ENCODE assay signal across 20 mouse cellular contexts in the genomic region with DNA sequence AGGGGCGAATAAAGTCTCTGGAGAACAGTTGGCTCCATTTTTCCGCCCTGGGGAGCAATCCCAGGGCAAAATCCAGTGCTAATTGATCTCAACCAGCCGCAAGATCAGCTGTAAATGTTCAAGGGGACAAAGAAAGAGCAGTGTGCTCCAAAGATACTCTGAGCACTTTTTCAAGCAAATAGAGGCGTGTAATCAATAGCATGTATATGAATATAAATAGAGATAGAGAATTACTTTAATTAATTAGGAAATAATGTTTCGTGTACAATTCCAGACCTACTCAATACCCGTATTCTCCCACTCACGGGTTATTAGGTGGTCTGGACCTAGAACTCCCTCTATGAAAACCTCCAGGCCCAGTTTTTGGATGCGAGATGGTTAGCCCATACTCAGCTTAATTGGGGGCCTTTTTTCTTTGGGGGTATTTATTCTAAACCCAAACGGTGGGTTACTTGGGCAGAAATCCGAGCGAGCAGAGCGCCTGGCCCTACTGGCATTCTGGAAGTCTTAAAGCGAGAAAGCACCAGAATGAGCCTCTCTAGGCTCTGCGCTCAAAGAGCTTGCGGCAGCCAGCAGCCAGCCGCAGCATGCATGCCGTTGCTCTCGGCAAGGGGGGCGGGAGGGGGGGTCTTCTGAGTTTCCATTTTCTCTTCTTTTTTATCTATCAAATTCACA. TPM values are rescaled to one million over a fixed set of nuclear protein-coding genes. Genes with fewer than 3 reads are reported as not detected.
DNase-seq lines count a peak whose midpoint lies in the region; ATAC-seq and TF ChIP-seq lines count a peak whose summit lies in the region.
"Had no signal": no experiment of that assay in that cellular context is flagged by ENCODE, and none has a peak within 500 bp of the region (broad histone marks: within the 10 kb centered on the region; RNA-seq: fewer than 3 reads in every experiment).

No protein-coding gene starts in this region.

- H3K36me3 ChIP-seq in midbrain, embryonic 10.5 days = no peaks in the 10 kb centered on the region
- H3K36me3 ChIP-seq in midbrain, postnatal 0 days (ENCODE audit: insufficient read depth, low read length) = no peaks in the 10 kb centered on the region
- H3K36me3 ChIP-seq in embryonic facial prominence, embryonic 11.5 days (replicated peaks; ENCODE audit: control insufficient read depth, insufficient read depth, low read depth, low read length) = no peaks in the 10 kb centered on the region
- no peaks in the 10 kb centered on the region for H3K36me3 ChIP-seq in midbrain, embryonic 16.5 days (ENCODE audit: control insufficient read depth, insufficient read depth, low read length)
- H3K36me3 ChIP-seq: heart, embryonic 12.5 days; hindbrain, embryonic 12.5 days; limb, embryonic 15.5 days; neural tube, embryonic 13.5 days had no signal

- no peak overlapping the region for H3K4me3 ChIP-seq in midbrain, embryonic 10.5 days
- H3K4me3 ChIP-seq in midbrain, postnatal 0 days (ENCODE audit: low read depth, low read length) = no peak overlapping the region
- no peak overlapping the region for H3K4me3 ChIP-seq in embryonic facial prominence, embryonic 11.5 days (ENCODE audit: low read depth, low read length)
- H3K4me3 ChIP-seq in midbrain, embryonic 16.5 days (ENCODE audit: low read depth, low read length) = no peak overlapping the region
- H3K4me3 ChIP-seq: heart, embryonic 12.5 days; hindbrain, embryonic 12.5 days; limb, embryonic 15.5 days; neural tube, embryonic 13.5 days had no signal

- no peak for TF ChIP-seq CTCF in midbrain, postnatal 0 days (IDR thresholded peaks at IDR 0.05)

- no peak overlapping the region for H3K4me2 ChIP-seq in midbrain, postnatal 0 days (ENCODE audit: low read depth, low read length, poor library complexity, severe bottlenecking)
- no peak overlapping the region for H3K4me2 ChIP-seq in embryonic facial prominence, embryonic 11.5 days (ENCODE audit: low read depth, low read length)
- H3K4me2 ChIP-seq in midbrain, embryonic 16.5 days (ENCODE audit: low read length) = peak overlapping the region; percentile 14; the same call in 1 of the 2 replicates
- H3K4me2 ChIP-seq: heart, embryonic 12.5 days; hindbrain, embryonic 12.5 days; limb, embryonic 15.5 days; neural tube, embryonic 13.5 days had no signal

- no peaks in the 10 kb centered on the region for H3K9me3 ChIP-seq in midbrain, embryonic 10.5 days (replicated peaks)
- no peaks in the 10 kb centered on the region for H3K9me3 ChIP-seq in midbrain, postnatal 0 days (ENCODE audit: low read length)
- H3K9me3 ChIP-seq in embryonic facial prominence, embryonic 11.5 days (replicated peaks; ENCODE audit: control insufficient read depth, low read length) = no peaks in the 10 kb centered on the region
- no peaks in the 10 kb centered on the region for H3K9me3 ChIP-seq in midbrain, embryonic 16.5 days (replicated peaks; ENCODE audit: control insufficient read depth, low read length, poor library complexity, severe bottlenecking)
- H3K9me3 ChIP-seq: heart, embryonic 12.5 days; hindbrain, embryonic 12.5 days; limb, embryonic 15.5 days; neural tube, embryonic 13.5 days had no signal

- H3K9ac ChIP-seq in midbrain, postnatal 0 days (replicated peaks; ENCODE audit: low read length, poor library complexity, severe bottlenecking) = no peak overlapping the region
- H3K9ac ChIP-seq in embryonic facial prominence, embryonic 11.5 days (replicated peaks; ENCODE audit: low read length) = no peak overlapping the region
- no peak overlapping the region for H3K9ac ChIP-seq in midbrain, embryonic 16.5 days (ENCODE audit: low read depth, low read length)
- H3K9ac ChIP-seq: heart, embryonic 12.5 days; hindbrain, embryonic 12.5 days; limb, embryonic 15.5 days; neural tube, embryonic 13.5 days had no signal

- H3K4me1 ChIP-seq in midbrain, embryonic 10.5 days = no peaks in the 10 kb centered on the region
- no peaks in the 10 kb centered on the region for H3K4me1 ChIP-seq in midbrain, postnatal 0 days (ENCODE audit: insufficient read depth, low read length)
- peaks cover 2% of the 10 kb centered on the region; the same call in 1 of the 2 replicates for H3K4me1 ChIP-seq in embryonic facial prominence, embryonic 11.5 days (ENCODE audit: control insufficient read depth, insufficient read depth, low read length)
- peaks cover 4% of the 10 kb centered on the region for H3K4me1 ChIP-seq in midbrain, embryonic 16.5 days (ENCODE audit: control insufficient read depth, insufficient read depth, low read length)
- H3K4me1 ChIP-seq: hindbrain, embryonic 12.5 days had no signal

- ATAC-seq in midbrain, postnatal 0 days (ENCODE audit: low FRiP score) = no peak
- ATAC-seq in embryonic facial prominence, embryonic 11.5 days (replicated peaks; ENCODE audit: insufficient number of reproducible peaks, low FRiP score, low TSS enrichment, low read depth) = no peak
- ATAC-seq in midbrain, embryonic 16.5 days = no peak

- WGBS in midbrain, embryonic 10.5 days = under 1% methylated on average over 19 of the region's 19 CpGs
- 3% methylated on average over 19 of the region's 19 CpGs for WGBS in midbrain, postnatal 0 days
- WGBS in embryonic facial prominence, embryonic 11.5 days = under 1% methylated on average over 19 of the region's 19 CpGs
- under 1% methylated on average over 19 of the region's 19 CpGs for WGBS in midbrain, embryonic 16.5 days

- DNase-seq in embryo, embryonic 10 days (ENCODE audit: low spot score) = peak; percentile 18
- no peak for DNase-seq in embryo, embryonic 9.5 days (ENCODE audit: extremely low spot score)
- peak; percentile 43 for DNase-seq in midbrain, embryonic 10.5 days (ENCODE audit: low spot score)
- DNase-seq in midbrain, postnatal 0 days (ENCODE audit: low spot score) = no peak
- peak; percentile 21 for DNase-seq in embryonic facial prominence, embryonic 11.5 days (ENCODE audit: low spot score)
- DNase-seq in spleen, postnatal 14 days (ENCODE audit: low spot score in 2 of 2) = no peak
- no peak for DNase-seq in kidney, adult 9 months
- DNase-seq: adrenal gland, postnatal 10 days; cerebellum, adult 11 months; gastrocnemius, postnatal 25 days; kidney, adult 11 months had no signal

- no peak overlapping the region for H3K27ac ChIP-seq in midbrain, embryonic 10.5 days (replicated peaks)
- H3K27ac ChIP-seq in midbrain, postnatal 0 days (ENCODE audit: low read depth, low read length) = no peak overlapping the region
- no peak overlapping the region for H3K27ac ChIP-seq in embryonic facial prominence, embryonic 11.5 days (replicated peaks; ENCODE audit: low read depth, low read length)
- no peak overlapping the region; the same call in 1 of the 2 replicates for H3K27ac ChIP-seq in midbrain, embryonic 16.5 days (ENCODE audit: low read length)
- H3K27ac ChIP-seq: hindbrain, embryonic 12.5 days; limb, embryonic 15.5 days; neural tube, embryonic 13.5 days had no signal

- peaks cover 100% of the 10 kb centered on the region for H3K27me3 ChIP-seq in midbrain, embryonic 10.5 days (ENCODE audit: low read depth, poor library complexity, severe bottlenecking)
- peaks cover 75% of the 10 kb centered on the region for H3K27me3 ChIP-seq in midbrain, postnatal 0 days (ENCODE audit: insufficient read depth, low read length)
- peaks cover 64% of the 10 kb centered on the region for H3K27me3 ChIP-seq in embryonic facial prominence, embryonic 11.5 days (ENCODE audit: control insufficient read depth, insufficient read depth, low read length)
- peaks cover 62% of the 10 kb centered on the region for H3K27me3 ChIP-seq in midbrain, embryonic 16.5 days (ENCODE audit: control insufficient read depth, insufficient read depth, low read depth, low read length)

RNA-seq across cellular contexts. Expression of a gene that starts 6.0 kb away (rescaled TPM):
- 0.31 and 0.42 TPM in 2 replicates for polyA plus RNA-seq in midbrain, embryonic 10.5 days (2016; fragmentation: Nextera tagmentation; extraction: Ambion mirVana)
- total RNA-seq in midbrain, postnatal 0 days (2014; rRNA removed) = 0.05 and 1.4 TPM in 2 replicates
- 0.15 and 0.77 TPM in 2 replicates for polyA plus RNA-seq in midbrain, postnatal 0 days (2015; fragmentation: Nextera tagmentation; extraction: Ambion mirVana)
- polyA plus RNA-seq in embryonic facial prominence, embryonic 11.5 days (2014; fragmentation: Nextera tagmentation; extraction: Ambion mirVana) = 3.7 and 5.0 TPM in 2 replicates
- 1.7 and 2.5 TPM in 2 replicates for polyA plus RNA-seq in midbrain, embryonic 16.5 days (2015; fragmentation: Nextera tagmentation; extraction: Ambion mirVana)
- total RNA-seq: gastrocnemius, postnatal 25 days; megakaryocyte-erythroid progenitor cell, adult 5-6 weeks had no signal
- polyA plus RNA-seq: limb, embryonic 15.5 days; small intestine, adult 2 months; urinary bladder, adult 2 months had no signal

RNA-seq across cellular contexts. Expression of a gene that starts 8.5 kb away (rescaled TPM):
- 0.05 TPM in 1 of 2 replicates, not detected in the other for polyA plus RNA-seq in midbrain, embryonic 10.5 days (2016; fragmentation: Nextera tagmentation; extraction: Ambion mirVana)
- total RNA-seq in midbrain, postnatal 0 days (2014; rRNA removed) = 0.27 TPM in 1 of 2 replicates, not detected in the other
- polyA plus RNA-seq in midbrain, postnatal 0 days (2015; fragmentation: Nextera tagmentation; extraction: Ambion mirVana) = not detected in 2 replicates
- 0.10 TPM in 1 of 2 replicates, not detected in the other for polyA plus RNA-seq in embryonic facial prominence, embryonic 11.5 days (2014; fragmentation: Nextera tagmentation; extraction: Ambion mirVana)
- polyA plus RNA-seq in midbrain, embryonic 16.5 days (2015; fragmentation: Nextera tagmentation; extraction: Ambion mirVana) = 0.10 TPM in 1 of 2 replicates, not detected in the other
- total RNA-seq: gastrocnemius, postnatal 25 days; megakaryocyte-erythroid progenitor cell, adult 5-6 weeks had no signal
- polyA plus RNA-seq: heart, embryonic 12.5 days; limb, embryonic 15.5 days; lung, embryonic 16.5 days; neural tube, embryonic 13.5 days; small intestine, adult 2 months; urinary bladder, adult 2 months had no signal

Comparison
In these comparisons a context has a peak if more than half of its experiments do, and no peak if none do; other contexts are left out.
1. DNase-seq: peak in embryo, embryonic 10 days (single experiment), midbrain, embryonic 10.5 days (single experiment) and embryonic facial prominence, embryonic 11.5 days (single experiment); none in embryo, embryonic 9.5 days (single experiment), midbrain, postnatal 0 days (single experiment), spleen, postnatal 14 days (0 of 2) and kidney, adult 9 months (single experiment).